Mouse (Mus musculus) ovary, adult 2 months (tissue): ENCODE measurements around the gene Sh2d3c. TPM values are rescaled to one million over a fixed set of nuclear protein-coding genes. Genes with fewer than 3 reads are reported as not detected.

Experiments used
- polyA plus RNA-seq: library from polyadenylated mRNA; depleted of rRNA; stranded (reverse); fragments of >200 nt; gene quantifications from 2 replicates; pipeline ENCODE4 v1.2.3, GENCODE M21; 2012; rRNA removed

Sh2d3c gene
- polyA plus RNA-seq = 50.4 and 50.9 TPM in 2 replicates

DNA sequence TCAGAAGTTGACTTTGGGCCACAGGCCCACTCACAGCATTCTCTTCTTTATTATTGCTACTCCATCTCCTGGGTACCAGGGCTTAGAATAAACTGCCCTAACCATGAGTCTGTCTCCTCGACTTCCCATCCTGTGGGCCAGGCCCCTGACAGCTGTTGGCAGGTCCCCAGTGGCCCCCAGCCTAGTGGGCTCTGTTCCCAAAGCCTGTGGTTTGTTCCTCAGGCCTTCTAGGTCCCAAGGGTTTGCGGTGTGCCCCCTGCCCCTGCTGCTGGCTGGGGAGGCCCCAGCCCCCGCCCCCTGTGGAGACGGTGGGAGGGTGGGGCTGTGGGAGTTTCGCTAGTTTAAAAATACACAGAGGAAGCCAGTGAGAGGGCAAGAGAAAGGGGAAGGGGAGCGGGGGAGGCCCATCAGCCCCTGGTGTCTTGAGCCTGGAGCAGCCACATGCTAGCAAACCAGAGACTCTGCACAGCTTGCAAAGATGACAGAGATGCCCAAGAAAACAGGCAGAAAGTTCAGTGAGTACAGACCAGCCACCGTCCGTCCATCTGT is at the start of gene Sh2d3c:
TSS of gene Sh2d3c (plus strand) at position 375 of the 549 bp plus-strand sequence.

DNA sequence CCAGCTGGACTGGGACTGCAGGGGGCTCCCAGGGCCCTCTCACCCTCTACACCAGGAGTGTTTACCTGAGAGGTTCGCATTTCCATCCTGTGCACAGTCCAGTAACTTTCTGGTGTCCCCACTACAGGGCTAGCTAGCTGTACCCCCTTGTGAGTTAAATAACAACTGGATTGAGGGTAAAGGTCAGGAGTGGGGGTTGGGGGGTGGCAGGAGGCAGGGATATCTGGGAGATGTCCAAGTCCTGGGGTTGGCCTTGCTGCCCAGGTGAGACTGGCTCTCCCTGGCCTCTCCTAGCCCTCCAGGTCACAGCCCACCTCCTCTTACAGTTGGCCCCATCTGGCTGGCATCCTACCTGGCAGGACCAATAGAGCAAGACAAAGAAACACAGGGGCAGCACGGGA is 16.8 kb upstream of the Sh2d3c start, which contains the start of gene Fpgs:
TSS of gene Fpgs (minus strand) at position 125 of the 401 bp plus-strand sequence.

DNA sequence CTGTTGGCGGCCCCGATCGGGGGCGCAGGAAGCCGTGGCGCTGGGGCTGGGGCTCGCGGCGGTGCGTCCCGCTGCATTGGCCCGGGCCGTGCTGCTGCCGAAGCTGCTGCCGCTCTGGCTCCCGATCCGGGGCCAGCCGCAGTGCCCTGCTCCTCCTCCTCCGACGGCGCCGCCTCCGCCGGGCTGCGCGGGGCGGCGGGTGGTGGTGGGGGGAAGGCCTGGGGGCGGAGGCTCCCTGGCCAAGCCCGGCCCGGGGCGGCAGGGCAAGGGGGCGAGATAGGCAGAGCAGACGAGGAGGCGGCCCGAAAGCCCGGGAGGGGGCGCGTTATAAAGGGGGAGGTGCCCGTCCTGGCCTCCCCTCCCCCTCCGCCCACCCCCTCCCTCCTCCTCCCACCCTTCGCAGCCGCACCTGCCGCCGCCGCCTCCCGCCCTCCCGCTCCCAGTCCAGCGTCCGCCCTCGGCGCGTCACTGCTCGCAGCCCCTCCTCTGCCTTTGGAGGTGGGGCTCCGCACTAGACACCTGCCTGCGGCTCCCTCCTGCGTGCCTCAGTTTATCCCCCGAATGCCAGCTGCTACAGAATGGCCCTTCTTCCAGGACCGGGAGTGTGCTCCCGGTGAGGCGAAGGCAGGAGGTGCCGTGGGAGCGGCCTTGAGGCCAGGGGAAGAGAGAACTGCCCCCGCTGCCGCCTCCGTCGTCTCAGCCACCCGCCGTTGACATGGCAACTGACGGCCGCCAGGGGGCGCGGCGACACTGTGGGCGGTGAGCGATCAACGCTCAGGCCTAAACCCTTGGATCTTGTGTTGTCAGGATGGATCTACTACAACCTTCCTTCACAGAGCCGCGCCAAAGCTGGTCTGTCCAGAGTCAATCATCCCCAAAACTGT is 7.7 kb upstream of the Sh2d3c start, which contains the start of gene Cdk9:
TSS of gene Cdk9 (minus strand) at position 143 of the 884 bp plus-strand sequence.

DNA sequence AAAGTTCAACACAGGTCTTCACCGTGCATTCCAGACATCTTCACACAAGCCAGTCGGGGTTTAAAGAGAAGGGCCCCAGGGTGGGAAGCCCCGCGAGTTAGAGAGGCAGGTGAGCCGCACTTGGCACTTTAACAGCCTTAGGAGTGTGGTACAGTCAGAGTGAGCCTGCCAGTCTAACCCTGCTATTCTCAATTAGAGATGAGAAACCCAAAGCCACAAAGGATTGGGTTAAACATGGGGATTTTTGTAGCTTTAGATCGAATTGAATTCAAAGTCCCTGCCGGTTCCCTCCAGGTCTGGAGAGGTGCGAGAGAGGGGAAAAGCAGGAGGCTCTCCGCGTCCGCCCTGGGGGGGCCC is 20.0 kb downstream of the Sh2d3c start, which contains the start of gene 6330409D20Rik:
TSS of gene 6330409D20Rik (minus strand) at position 101 of the 357 bp plus-strand sequence.

DNA sequence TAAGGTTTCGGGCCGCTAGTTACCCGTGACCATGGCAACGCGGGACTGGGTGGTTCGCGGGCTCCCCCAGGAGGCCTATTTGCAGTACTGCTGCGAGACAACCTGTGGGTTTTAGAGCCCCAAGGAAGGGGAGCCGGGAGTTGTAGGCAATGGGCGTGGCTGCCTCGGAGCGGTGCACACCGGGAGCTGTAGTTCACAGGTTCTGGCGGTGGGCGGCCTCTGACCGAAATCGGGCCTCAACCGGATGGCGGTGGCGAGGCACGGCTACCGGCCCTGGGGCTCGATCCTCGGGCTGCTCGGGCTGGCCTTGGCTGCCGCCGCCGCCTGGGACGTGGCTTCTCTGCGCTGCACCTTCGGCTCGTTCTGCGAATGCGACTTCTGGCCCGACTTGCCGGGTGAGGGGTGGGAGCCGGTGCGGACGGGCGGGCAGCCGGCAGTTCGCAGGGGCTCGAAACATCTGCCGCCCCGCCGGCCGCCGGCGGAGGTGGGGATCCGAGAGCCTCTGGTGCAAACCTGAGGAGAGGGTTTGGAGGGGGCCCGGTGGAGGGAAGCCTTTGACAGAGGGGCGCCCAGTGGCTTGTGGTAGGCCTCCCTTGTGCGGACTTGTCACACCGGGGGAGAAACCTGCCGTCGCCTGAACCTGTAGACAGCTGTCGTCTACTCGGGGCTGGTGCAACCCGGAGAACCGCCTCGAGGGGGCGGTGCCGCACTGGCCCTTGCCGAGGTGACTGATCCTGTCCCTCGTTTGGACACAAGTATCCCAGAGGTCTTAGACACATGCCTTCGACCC is 36.4 kb downstream of the Sh2d3c start, which contains the start of gene Tor2a:
TSS of gene Tor2a (plus strand) at position 179 of the 790 bp plus-strand sequence.

DNA sequence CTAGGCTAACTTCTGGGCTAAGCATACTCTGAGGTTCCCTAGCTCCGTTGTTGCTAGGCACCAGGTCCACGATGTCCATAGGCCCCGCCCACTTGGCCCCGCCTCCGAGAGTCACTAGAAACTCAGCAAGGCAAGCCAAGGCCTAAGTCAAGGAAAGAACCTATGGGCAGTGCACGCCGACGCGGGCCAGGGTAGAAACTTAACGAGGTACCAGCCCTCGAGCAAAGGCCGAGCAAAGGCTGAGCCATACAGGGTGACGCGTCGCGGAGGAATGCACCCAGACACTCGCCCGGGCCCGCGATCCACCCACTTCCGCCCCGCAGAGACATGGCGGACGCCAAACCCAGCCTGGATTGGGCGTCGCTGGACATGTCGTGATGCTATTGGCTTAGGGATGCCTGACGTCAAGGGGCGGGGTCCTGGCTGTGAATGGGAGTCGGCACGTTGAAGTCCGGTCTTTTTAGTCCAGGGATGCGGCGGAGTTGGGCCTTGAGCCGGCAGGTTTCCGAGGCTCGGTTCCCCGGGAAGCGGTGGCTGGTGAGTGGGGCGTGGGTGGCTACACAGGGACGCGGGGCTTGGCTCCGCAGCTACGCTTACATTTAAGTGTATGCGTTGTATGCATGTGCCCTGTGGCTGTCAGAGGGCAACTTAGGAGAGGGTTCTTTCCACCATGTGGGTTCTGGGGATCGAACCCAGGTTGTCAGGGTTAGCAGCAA is 54.7 kb downstream of the Sh2d3c start, which contains the start of the genes Ttc16 and Ptrh1:
TSS of gene Ttc16 (minus strand) at position 275 of the 716 bp plus-strand sequence.
TSS of gene Ptrh1 (plus strand) at position 428 of the 716 bp plus-strand sequence.

DNA sequence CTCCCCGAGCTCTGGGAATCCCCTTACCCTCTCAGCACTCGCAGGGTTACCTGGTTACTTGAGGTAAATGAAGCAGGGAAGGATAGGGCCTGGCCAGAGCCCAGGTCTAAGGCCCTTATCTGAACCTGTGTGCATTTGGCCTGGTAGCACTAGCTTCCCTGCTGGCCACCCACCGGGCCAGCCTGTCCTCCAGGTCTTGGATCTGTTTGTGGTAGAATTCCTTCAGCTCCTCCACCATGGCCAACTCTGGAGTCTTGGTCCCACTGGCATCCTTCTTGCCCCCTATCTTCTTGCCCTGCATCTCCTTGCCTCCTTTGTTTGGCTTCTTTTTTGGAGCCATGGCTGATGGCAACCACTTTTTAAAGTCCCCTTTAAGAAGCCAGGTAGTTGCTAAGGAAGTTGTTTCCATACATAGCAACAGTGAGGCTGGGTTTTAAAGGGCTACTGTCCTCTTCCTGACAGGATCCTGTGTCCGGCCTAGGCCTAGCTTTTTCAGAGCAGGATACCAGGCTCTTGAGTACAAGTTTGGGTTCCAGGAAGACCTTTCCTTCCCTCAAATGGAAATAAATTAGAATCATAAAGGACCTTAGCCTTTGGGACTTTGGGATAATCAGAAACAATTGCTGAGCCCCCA is 63.3 kb downstream of the Sh2d3c start, which contains the start of gene Cfap157:
TSS of gene Cfap157 (minus strand) at position 381 of the 634 bp plus-strand sequence.

Other genes starting within 250 kb of the Sh2d3c start
- gene Fam102a, start 185.7 kb upstream of the Sh2d3c start, polyA plus RNA-seq = 31.7 and 37.3 TPM in 2 replicates
- gene Dpm2, start 150.2 kb upstream of the Sh2d3c start, polyA plus RNA-seq = 118 and 149 TPM in 2 replicates
- gene Pip5kl1, start 146.3 kb upstream of the Sh2d3c start, polyA plus RNA-seq = 0.67 and 0.74 TPM in 2 replicates
- not detected in 2 replicates for gene 9430097D07Rik, start 145.4 kb upstream of the Sh2d3c start, polyA plus RNA-seq
- 33.5 and 34.2 TPM in 2 replicates for gene St6galnac4, start 134.0 kb upstream of the Sh2d3c start, polyA plus RNA-seq
- 80.7 and 95.8 TPM in 2 replicates for gene St6galnac6, start 121.3 kb upstream of the Sh2d3c start, polyA plus RNA-seq
- 24.3 and 26.7 TPM in 2 replicates for gene Ak1, start 99.3 kb upstream of the Sh2d3c start, polyA plus RNA-seq
- 174 and 176 TPM in 2 replicates for gene Eng, start 74.5 kb upstream of the Sh2d3c start, polyA plus RNA-seq
- gene Fpgs, start 16.9 kb upstream of the Sh2d3c start, polyA plus RNA-seq = 92.0 and 102 TPM in 2 replicates
- gene Cdk9, start 8.0 kb upstream of the Sh2d3c start, polyA plus RNA-seq = 181 and 213 TPM in 2 replicates
- gene 6330409D20Rik, start 20.0 kb downstream of the Sh2d3c start, polyA plus RNA-seq = not detected in 2 replicates
- 120 and 130 TPM in 2 replicates for gene Tor2a, start 36.2 kb downstream of the Sh2d3c start, polyA plus RNA-seq
- 9.9 and 10.3 TPM in 2 replicates for gene Ttc16, start 54.6 kb downstream of the Sh2d3c start, polyA plus RNA-seq
- gene Ptrh1, start 54.7 kb downstream of the Sh2d3c start, polyA plus RNA-seq = 18.7 and 19.7 TPM in 2 replicates
- 1.5 and 1.6 TPM in 2 replicates for gene Cfap157, start 63.4 kb downstream of the Sh2d3c start, polyA plus RNA-seq
- gene Stxbp1, start 126.2 kb downstream of the Sh2d3c start, polyA plus RNA-seq = 11.3 and 13.7 TPM in 2 replicates
- 47.5 and 60.3 TPM in 2 replicates for gene Fam129b, start 155.1 kb downstream of the Sh2d3c start, polyA plus RNA-seq
- gene Rpl12, start 240.5 kb downstream of the Sh2d3c start, polyA plus RNA-seq = 284 and 415 TPM in 2 replicates
- gene Lrsam1, start 240.6 kb downstream of the Sh2d3c start, polyA plus RNA-seq = 23.6 and 23.7 TPM in 2 replicates